Mouse (Mus musculus) E14TG2a.4 (cell line): ENCODE measurements around the gene Tmem238l.

Experiments used
- CTCF ChIP-seq: conservative IDR thresholded peaks from 2 replicates; pipeline ENCODE4 v1.5.1; 2014; ENCODE audit warnings: low read length
- NANOG ChIP-seq: IDR thresholded peaks from 2 replicates; pipeline ENCODE4 v1.6.1; 2014; ENCODE audit warnings: borderline replicate concordance, low read length, mixed read lengths

DNA sequence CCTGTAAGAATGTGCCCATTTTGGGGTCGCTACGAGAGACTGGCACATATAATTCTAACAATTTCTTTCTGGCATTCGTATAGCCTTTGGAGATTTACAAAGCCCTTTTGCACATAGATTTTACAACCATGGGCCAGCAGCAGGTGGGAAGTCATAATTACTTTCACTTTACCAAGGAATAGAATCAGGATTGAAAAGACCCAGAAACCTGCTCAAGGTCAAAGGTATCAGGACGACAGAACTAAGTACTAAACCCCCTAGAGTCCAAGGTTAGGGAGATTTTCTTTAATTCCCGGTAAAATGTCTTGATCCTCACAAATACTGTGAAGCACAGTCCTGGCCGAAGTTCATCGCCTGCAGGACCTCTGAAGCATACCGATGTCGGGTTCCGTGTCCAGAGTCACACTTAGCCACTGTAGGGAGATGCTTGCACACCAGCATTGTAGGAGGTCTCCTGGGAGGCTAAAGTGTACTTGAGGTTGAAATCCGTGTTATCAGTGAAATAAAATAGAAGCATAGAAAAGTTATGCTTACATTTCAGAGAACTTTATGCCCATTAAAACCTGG lies 28.8 kb downstream of the Tmem238l start:
- TF ChIP-seq CTCF: no peak
- TF ChIP-seq NANOG: no peak
